Mouse (Mus musculus) cerebellum, adult 9-10 months (tissue): ENCODE data around the gene Shoc2.
"Not testable (repeated sequence)": the region's sequence is repeated elsewhere in the genome, so short reads cannot be mapped to it uniquely, and the experiment has no call there.

Experiments used
- DNase-seq: peaks from one replicate; pipeline ENCODE4 v3.0.0; 2022

The Shoc2 gene

DNA sequence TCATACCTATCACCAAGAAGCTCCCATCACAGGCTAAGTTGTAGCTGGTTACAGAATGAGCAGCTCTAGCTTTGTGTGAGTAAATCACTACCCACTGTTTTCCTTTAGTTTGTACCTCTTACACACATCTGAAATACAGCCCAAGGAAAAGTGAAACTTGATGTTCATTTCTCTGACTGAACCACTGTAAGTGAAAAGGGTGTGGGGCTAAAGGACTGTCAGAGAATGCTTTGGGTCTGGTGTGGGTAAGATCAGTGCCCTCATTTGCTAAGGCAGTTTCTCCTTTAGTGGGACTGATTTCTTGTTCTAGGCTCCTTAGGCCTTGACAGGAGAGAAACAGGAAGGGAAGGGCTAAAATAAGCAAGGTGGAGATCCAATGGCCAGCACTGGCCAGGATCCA lies 10.1 kb upstream of the Shoc2 start:
- DNase-seq, result no peak

DNA sequence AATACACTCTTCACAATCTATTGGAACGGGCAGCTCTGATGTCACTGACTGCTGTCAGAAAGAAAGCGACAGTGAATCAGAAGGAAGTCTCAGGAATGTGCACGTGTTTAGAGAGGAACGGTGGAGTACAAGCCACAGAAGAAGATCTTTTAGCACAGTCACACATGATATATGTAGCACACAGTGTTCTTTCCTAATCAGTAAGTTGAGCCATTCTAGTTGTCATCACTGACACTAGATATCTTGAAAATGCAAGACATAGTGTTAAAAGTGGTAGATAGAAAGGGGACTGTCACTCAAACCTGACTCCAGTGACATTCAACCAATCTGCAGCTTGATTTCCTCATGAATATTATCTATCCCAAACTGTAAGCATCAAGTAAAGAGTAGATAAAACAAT lies 4.6 kb upstream of the Shoc2 start:
- no peak for DNase-seq

DNA sequence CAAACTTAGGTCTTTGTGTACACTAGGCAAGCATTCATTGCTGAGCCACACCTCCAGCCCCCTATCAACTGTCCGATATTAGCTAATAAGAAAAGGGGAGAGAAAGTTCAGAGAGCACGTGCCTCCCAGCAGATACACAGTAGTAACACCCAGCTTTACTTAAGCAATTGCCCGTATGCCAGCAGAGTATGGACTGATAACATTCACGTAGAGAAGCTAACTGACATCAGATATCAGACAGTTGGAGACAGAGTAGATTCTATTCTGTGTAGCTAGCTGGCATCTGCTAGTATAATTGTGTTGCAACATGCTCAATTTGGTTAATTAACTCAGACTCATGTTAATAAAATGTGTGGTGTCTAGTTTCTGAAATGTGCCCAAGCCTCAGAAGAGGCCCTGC lies 3.0 kb upstream of the Shoc2 start:
- DNase-seq, result no peak

DNA sequence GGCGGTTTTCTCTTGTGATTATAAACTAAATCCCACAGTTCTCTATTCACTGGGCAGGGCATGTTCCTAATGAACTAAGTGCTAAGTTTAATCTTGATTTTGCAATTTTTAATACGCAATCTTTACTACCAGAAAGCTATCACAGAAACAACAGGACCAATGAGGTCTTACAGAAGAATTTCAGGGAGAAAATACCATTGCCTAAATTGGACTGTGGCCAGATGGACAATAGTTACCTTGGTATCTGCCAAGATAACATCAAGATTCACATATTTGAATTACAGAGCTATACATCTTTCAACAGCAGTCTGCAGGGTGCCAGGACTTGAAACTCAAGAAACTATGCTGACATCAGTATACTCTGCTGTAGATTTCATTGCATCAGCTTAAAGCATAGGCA lies 1.8 kb upstream of the Shoc2 start:
- DNase-seq, result peak; percentile 46

DNA sequence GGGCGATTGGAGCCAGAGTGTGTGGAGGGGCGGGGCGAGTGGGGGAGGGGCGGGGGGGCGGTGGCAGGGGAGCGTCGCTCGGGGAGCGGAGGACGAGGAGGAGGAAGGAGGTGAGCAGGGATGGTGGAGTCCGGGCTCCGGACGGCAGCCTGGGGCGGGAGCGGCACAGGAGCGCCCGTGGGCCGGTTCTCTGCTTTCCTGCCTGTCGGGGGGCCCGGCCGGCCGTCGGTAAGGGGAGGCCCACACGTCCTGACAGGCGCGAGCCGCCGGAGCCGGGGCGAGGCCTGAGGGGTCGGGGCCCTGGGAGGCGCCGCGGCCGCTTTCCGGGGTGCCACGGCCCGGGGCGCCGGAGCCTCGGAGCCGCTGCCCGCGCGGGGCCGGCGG lies 672 bp downstream of the Shoc2 start:
- DNase-seq, result no peak

DNA sequence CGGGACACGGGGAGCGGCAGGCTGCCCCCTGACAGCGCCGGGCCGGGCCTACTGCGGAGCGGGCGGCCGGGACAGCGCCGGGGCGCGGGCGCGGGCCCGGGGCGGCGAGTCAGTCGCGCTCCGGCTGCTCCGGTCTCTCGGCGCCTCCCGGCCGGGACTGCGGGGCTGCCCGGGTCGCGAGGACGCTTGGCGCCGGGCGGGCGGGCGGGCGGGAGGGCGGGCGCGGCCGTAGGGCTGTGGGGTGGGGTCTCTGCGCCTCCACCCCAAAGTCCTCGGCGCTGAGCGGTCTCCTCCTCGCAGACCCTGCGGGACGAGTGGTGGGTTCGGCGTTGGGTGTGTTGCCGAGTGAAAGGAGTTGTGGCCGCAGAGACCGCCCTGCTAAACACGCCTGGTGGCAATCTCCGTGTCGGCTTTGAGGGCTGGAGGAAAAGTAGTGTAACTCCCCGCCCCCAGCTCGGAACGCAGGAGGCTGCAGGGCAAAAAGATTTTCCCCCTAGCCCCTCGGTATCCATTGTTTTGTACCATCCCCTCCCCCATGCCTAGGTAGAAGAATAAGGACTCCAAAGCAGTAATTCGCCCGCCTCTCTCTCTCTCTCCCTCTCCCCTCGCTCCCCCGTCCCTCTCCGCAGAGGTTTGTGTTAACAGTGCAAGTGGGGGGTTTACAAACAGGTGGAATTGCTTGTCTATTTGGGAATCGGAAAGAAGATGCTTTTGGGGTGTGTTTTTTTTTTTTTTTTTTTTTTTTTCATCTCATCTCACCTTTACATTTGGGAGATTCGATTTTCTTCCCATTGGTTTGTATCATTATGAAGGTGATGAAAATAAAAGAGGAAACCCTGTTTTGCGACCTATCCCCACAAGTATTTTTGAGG lies 1.3 kb downstream of the Shoc2 start:
- DNase-seq, result peak; percentile 71

GRCm38 (mm10) chr19:53957513-53957912 lies 13.4 kb downstream of the Shoc2 start:
- no peak for DNase-seq

DNA sequence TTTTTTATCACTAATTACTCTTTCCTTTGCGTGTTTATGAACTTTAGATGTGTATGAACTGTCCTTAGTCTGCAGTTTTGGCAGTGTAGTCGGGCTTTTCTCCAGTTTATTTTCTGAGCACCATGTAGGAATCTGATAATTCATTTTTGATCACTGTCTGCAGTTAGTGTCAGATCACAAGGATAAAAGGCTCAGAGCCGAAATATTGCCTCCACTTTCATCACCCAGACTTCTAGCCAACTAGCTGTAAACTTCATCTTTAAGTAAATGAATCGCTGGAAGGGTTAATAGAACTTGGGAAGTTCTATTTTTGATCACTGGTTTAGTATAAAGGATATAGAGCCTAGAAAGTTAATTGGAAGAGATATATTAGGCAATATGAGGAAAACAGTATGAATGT lies 18.4 kb downstream of the Shoc2 start:
- DNase-seq, result no peak

DNA sequence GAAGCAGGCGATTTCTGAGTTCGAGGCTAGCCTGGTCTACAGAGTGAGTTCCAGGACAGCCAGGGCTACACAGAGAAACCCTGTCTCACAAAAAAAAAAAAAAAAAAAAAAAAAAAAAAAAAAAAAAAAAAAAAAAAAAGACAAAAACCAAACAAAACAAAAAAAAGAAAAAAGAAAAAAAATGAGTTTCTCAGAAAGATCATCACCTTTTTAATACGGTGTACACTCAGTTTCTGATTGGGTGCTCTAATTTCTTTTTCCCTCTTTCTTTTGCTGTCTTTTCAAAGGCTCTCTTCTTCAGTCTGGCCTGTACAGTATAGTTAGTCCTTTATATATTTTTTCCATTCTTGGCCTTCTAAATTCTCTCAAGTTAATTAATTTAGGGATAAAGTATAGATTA lies 20.2 kb downstream of the Shoc2 start:
- DNase-seq, result not testable (repeated sequence)

DNA sequence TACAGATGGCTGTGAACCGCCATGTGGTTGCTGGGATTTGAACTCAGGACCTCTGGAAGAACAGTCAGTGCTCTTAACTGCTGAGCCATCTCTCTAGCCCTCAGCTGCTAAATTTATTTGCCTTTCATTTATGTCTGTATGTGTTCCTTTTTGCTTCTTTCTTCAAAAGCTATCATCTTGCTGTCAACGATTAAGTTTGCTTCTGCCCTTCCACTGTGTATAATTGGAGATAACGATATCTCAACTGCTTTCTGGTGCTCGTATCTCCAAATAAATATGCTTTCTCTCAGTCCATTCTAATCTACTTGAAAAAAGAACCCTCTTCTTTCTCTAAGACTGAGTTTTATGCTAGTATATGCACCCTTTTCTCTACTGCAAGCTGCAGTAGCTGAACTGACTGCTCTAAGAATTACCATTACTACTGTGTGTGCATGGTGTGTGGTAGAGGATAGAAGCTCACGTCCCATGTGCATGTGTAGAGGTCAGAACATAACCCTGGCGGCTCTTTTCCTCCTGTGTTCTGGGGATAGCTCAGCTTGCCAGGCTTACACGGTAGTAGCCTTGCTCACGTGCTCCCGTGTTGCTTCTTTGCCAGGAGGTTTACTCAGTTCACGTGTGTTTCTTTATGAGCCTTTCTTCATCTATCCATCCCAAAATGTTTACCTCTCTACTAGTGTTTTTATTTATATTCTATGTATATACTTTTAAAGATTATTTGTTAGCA lies 21.0 kb downstream of the Shoc2 start:
- DNase-seq, result no peak

DNA sequence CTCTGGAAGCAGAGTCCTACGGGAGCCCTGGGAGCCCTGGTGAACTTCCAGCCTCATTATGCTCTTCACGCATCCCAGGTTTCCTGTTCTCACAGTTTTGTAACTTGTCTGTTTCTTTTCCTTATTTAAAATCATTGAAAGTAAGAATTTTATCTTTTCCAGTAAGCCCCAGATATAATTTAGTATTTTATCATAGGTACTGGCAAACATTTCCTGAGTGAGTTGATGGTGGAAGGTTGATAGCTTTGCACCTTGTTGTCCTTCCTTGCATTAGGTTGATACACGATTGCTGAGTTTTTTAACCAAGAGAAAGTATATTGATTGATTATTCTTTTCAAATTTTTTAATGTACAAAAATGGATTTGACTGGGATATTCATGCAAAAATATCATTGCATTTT lies 25.1 kb downstream of the Shoc2 start:
- DNase-seq, result no peak

- no peak for DNase-seq
These were observed 27.8 kb downstream of the Shoc2 start for GRCm38 (mm10) chr19:53971938-53972337.

DNA sequence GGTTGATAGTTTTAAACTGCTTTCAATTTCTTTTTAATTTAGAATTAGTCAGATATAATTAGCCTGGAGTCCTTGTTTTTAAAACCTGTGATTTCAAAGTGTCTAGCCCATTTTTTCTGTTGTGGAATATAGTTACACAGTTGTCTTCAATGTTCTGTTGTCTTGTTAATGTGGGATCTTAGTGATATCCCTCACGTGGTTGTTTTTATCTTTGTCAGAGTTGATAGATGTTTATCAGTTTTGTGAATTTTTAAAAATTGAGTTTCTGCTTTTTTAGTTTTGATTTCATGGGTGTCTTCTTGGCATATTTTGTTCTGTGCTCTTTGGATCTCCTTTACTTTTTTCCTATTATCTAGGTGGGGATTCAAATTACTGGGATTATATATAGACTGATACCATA lies 29.6 kb downstream of the Shoc2 start:
- no peak for DNase-seq

DNA sequence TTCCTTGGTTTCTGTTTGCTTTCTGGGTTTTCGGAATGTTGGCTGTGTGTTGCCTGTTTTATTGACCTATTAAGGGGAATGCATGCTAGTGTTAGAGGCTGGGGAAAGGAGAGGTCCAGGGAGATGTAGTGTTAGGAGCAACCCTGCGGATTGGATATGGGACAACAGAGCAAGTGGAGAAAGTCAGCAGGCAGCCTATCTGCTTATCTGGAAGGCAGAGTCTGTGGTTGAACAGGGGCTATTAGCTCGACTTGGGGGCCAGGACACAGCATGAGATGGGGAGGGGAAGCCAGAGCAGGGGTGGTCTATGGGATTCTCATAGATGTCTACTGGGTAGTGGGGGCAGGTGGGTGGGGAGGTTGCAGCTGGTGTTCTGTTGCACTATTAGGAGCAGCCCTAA lies 37.9 kb downstream of the Shoc2 start:
- no peak for DNase-seq

DNA sequence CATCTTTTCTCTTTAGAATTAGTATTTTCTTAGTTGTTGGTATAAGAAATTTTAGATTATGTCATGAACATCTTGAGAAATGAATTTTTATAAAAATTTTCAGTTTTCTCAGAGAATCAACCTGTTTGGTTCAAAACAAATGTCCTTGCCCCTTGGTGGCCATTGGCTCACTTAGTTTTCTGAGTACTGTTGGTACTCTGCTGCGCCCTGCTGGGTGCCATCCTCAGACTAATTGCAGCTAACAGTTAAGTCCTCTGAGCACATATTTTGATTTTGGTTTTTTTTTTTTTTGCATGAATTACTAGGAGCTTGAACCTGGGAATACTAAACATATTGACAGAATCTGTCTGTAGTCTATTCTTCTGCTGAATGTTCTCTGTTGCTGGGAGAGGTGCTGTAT lies 39.2 kb downstream of the Shoc2 start:
- no peak for DNase-seq

- DNase-seq, result no peak
These were observed 40.5 kb downstream of the Shoc2 start for GRCm38 (mm10) chr19:53984628-53985027.

GRCm38 (mm10) chr19:53990538-53990937 lies 46.4 kb downstream of the Shoc2 start:
- no peak for DNase-seq

DNA sequence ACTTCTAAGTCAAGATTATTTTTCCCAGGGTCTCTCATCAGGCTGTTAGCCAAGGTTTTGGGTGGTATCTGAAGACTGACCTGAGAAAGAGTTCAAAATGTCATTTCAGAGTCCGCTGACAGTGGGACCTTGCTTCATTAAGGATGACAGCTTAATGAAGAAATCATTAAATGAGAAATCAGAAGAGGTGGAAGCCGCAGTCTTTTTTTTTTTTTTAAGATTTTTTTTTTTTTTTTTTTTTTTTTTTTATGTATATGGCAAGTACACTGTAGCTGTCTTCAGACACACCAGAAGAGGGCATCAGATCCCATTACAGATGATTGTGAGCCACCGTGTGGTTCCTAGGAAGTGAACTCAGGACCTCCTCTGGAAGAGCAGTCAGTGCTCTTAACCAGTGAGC lies 49.8 kb downstream of the Shoc2 start:
- no peak for DNase-seq

- peak; percentile 57 for DNase-seq
These were observed 50.2 kb downstream of the Shoc2 start for GRCm38 (mm10) chr19:53994276-53994675.

GRCm38 (mm10) chr19:54010973-54011372 lies 66.9 kb downstream of the Shoc2 start:
- no peak for DNase-seq

GRCm38 (mm10) chr19:54014999-54015398 lies 70.9 kb downstream of the Shoc2 start:
- DNase-seq, result no peak

- DNase-seq, result no peak
These were observed 71.4 kb downstream of the Shoc2 start for GRCm38 (mm10) chr19:54015503-54015902.

DNA sequence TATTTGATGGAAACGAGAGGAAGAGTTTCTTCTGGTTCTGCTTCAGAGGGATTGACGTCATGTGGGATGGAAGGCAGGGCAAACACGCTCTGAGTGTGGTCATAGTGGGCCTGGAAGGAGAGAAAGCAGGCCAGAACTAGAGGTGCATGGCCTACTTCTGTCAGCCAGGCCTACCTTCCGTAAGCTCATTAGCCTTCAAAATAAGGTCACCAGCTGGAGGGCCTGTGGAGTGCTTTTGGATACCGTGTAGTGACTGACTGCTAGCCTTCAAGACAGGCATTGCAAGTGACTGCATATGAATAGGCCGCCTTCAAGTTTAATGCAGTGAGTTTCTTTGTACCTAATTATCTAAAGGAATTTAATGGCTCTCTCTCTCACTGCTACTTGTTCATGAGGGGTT lies 91.0 kb downstream of the Shoc2 start:
- DNase-seq, result peak; percentile 33

- DNase-seq, result no peak
These were observed 95.3 kb downstream of the Shoc2 start for GRCm38 (mm10) chr19:54039441-54039840.
